Mouse (Mus musculus): ENCODE measurements around the gene Fgf2. TPM values are rescaled to one million over a fixed set of nuclear protein-coding genes. Genes with fewer than 3 reads are reported as not detected.
A peak's percentile ranks its signal among the peaks of the same experiment; 100 is the strongest.

Gene Fgf2
- polyA plus RNA-seq, 1 experiment from 2014 or later: 1.1 TPM

GRCm38 (mm10) chr3:37365144-37365543, 17.0 kb downstream of the Fgf2 start:
- Histone ChIP-seq H3K9me3 (replicated peaks) (no peaks in the 10 kb centered on the region), H3K4me3 (replicated peaks) (no peak overlapping the region), H3K36me3 (no peaks in the 10 kb centered on the region), H3K4me2 (no peak overlapping the region), H3K9ac (replicated peaks) (no peak overlapping the region), H3K27me3 (replicated peaks) (no peaks in the 10 kb centered on the region), H3K27ac (replicated peaks) (no peak overlapping the region), H3K4me1 (no peaks in the 10 kb centered on the region)
- ATAC-seq (ENCODE audit: low FRiP score): no peak
- 90% methylated on average over 4 of the region's 4 CpGs for WGBS

DNA sequence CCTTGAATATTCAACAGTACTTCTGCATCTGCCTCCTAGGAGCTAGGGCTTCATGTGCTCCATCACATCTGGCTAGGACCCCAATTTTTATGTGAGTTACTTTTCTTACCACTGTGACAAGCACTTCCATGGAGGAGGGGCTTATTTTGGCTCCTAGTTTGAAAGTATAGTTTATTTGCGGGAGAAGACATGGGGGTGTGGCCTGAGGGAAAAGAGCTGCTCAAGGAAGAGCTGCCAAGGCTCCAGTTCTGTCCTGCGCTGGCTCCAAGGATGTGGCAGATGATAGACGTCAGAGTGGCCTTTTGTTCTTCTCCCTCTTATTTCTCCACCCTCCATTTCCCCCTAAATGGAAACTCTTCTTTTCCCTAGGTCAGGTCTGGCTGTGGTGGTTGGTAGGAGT, 17.8 kb downstream of the Fgf2 start:
- H3K36me3 ChIP-seq: no peaks in the 10 kb centered on the region

DNA sequence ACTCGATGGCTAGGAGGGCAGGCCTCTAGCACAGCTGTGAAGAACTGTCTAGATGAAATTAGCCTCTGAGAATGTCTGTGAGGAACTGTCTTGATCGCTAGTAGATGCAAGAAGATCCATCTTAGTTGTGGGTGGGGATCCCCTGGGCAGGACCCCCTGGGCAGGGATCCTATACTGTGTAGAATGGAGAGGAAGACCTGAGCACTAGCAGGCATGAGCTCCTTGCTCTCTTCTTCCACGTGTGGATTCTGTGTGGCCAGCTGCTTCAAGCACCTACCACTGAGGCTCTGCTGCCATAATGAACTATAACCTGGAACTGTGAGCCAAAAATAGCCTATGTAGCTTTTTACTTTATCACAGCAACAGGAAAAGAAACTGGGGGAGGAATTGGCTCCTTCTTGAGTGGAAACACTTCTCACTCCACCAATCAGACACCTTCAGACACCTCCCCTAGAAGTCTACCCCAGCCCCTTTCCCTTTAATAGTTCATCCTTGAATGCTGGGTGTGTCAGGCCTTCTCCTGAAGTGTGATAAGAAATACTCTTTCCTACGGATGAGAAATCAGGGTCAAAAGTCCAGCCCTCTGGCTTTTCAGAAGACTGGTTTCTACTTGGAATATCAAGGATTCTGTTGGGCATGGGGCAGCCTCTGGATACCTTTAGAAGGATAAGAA, 18.4 kb downstream of the Fgf2 start:
- Histone ChIP-seq H3K4me2 (no peak overlapping the region), H3K36me3 (no peaks in the 10 kb centered on the region), H3K4me3 (replicated peaks) (no peak overlapping the region), H3K4me1 (no peaks in the 10 kb centered on the region), H3K27ac (replicated peaks) (no peak overlapping the region), H3K9me3 (replicated peaks) (no peaks in the 10 kb centered on the region), H3K9ac (replicated peaks) (no peak overlapping the region), H3K27me3 (replicated peaks) (no peaks in the 10 kb centered on the region)
- no peak for ATAC-seq (ENCODE audit: low FRiP score)
- 79% methylated on average over 4 of the region's 4 CpGs for WGBS

More for the DNA sequence above, 17.8 kb downstream of the Fgf2 start:
- H3K9me3 ChIP-seq (replicated peaks): no peaks in the 10 kb centered on the region
- 63% methylated on average over 3 of the region's 3 CpGs for WGBS
- no peak overlapping the region for H3K27ac ChIP-seq (replicated peaks)
- H3K9ac ChIP-seq (replicated peaks): no peak overlapping the region
- H3K4me3 ChIP-seq (replicated peaks): no peak overlapping the region
- no peaks in the 10 kb centered on the region for H3K27me3 ChIP-seq (replicated peaks)
- no peaks in the 10 kb centered on the region for H3K4me1 ChIP-seq
- ATAC-seq (ENCODE audit: low FRiP score): no peak
- no peak overlapping the region for H3K4me2 ChIP-seq

- Histone ChIP-seq H3K4me1 (no peaks in the 10 kb centered on the region), H3K36me3 (no peaks in the 10 kb centered on the region), H3K27me3 (replicated peaks) (no peaks in the 10 kb centered on the region), H3K4me2 (no peak overlapping the region), H3K4me3 (replicated peaks) (no peak overlapping the region), H3K27ac (replicated peaks) (no peak overlapping the region), H3K9me3 (replicated peaks) (no peaks in the 10 kb centered on the region), H3K9ac (replicated peaks) (no peak overlapping the region)
- no peak for ATAC-seq (ENCODE audit: low FRiP score)
- WGBS: 73% methylated on average over 4 of the region's 4 CpGs
Measured at GRCm38 (mm10) chr3:37370407-37370806, 22.3 kb downstream of the Fgf2 start.

- Histone ChIP-seq H3K9ac (replicated peaks) (no peak overlapping the region), H3K36me3 (no peaks in the 10 kb centered on the region), H3K4me2 (no peak overlapping the region), H3K9me3 (replicated peaks) (no peaks in the 10 kb centered on the region), H3K4me1 (no peaks in the 10 kb centered on the region), H3K27me3 (replicated peaks) (no peaks in the 10 kb centered on the region), H3K4me3 (replicated peaks) (no peak overlapping the region), H3K27ac (replicated peaks) (no peak overlapping the region)
- ATAC-seq (ENCODE audit: low FRiP score): no peak
- WGBS: 92% methylated on average over 11 of the region's 11 CpGs
Measured at GRCm38 (mm10) chr3:37373712-37374111, 25.6 kb downstream of the Fgf2 start.

DNA sequence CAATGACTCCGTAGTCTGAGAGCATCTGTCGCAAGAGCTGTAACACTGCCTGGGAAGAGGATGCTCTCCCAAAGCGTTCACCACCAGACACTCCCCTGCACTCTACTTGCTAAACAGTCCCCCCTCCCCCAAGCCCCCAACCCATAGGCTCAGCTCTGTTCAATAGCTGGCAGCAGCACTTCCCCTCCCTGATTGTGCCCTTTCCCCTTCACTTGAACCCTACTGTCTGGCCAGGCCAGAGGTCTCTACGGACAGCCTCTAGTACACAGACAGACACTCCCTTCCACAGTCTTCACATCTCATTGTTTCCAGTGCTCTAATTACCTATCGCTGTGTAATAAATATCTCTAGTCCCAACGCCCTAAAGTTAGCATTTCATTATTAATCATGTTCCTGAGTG, 29.8 kb downstream of the Fgf2 start:
- Histone ChIP-seq H3K27ac (replicated peaks) (no peak overlapping the region), H3K4me2 (no peak overlapping the region), H3K4me1 (no peaks in the 10 kb centered on the region), H3K27me3 (replicated peaks) (no peaks in the 10 kb centered on the region), H3K9ac (replicated peaks) (no peak overlapping the region), H3K9me3 (replicated peaks) (no peaks in the 10 kb centered on the region), H3K4me3 (replicated peaks) (no peak overlapping the region), H3K36me3 (no peaks in the 10 kb centered on the region)
- no peak for ATAC-seq (ENCODE audit: low FRiP score)
- 48% methylated on average over 6 of the region's 6 CpGs for WGBS

GRCm38 (mm10) chr3:37378412-37378811, 30.3 kb downstream of the Fgf2 start:
- ATAC-seq (ENCODE audit: low FRiP score): no peak
- 69% methylated on average over 6 of the region's 6 CpGs for WGBS

GRCm38 (mm10) chr3:37379201-37379600, 31.1 kb downstream of the Fgf2 start:
- no peak for ATAC-seq (ENCODE audit: low FRiP score)
- H3K4me1 ChIP-seq: no peaks in the 10 kb centered on the region

More at GRCm38 (mm10) chr3:37378412-37378811, 30.3 kb downstream of the Fgf2 start:
- Histone ChIP-seq H3K27ac (replicated peaks) (no peak overlapping the region), H3K4me3 (replicated peaks) (no peak overlapping the region), H3K9me3 (replicated peaks) (no peaks in the 10 kb centered on the region), H3K9ac (replicated peaks) (no peak overlapping the region), H3K27me3 (replicated peaks) (no peaks in the 10 kb centered on the region), H3K4me2 (no peak overlapping the region), H3K4me1 (no peaks in the 10 kb centered on the region), H3K36me3 (no peaks in the 10 kb centered on the region)

GRCm38 (mm10) chr3:37379930-37380881, 32.1 kb downstream of the Fgf2 start:
- WGBS: 72% methylated on average over 18 of the region's 18 CpGs
- Histone ChIP-seq H3K4me1 (no peaks in the 10 kb centered on the region), H3K9ac (replicated peaks) (no peak overlapping the region), H3K4me3 (replicated peaks) (no peak overlapping the region), H3K27ac (replicated peaks) (peak overlapping the region; percentile 56; the same call in 1 of the 2 replicates), H3K36me3 (no peaks in the 10 kb centered on the region), H3K4me2 (no peak overlapping the region), H3K9me3 (replicated peaks) (no peaks in the 10 kb centered on the region), H3K27me3 (replicated peaks) (no peaks in the 10 kb centered on the region)
- ATAC-seq (ENCODE audit: low FRiP score): peak; percentile 26; the same call in 1 of the 2 replicates

More at GRCm38 (mm10) chr3:37379201-37379600, 31.1 kb downstream of the Fgf2 start:
- Histone ChIP-seq H3K27me3 (replicated peaks) (no peaks in the 10 kb centered on the region), H3K9me3 (replicated peaks) (no peaks in the 10 kb centered on the region), H3K4me2 (no peak overlapping the region), H3K4me3 (replicated peaks) (no peak overlapping the region), H3K27ac (replicated peaks) (no peak overlapping the region), H3K9ac (replicated peaks) (no peak overlapping the region), H3K36me3 (no peaks in the 10 kb centered on the region)
- 85% methylated on average over 14 of the region's 14 CpGs for WGBS

GRCm38 (mm10) chr3:37381457-37381856, 33.3 kb downstream of the Fgf2 start:
- no peak for ATAC-seq (ENCODE audit: low FRiP score)
- H3K27me3 ChIP-seq (replicated peaks): no peaks in the 10 kb centered on the region
- H3K4me2 ChIP-seq: no peak overlapping the region
- H3K27ac ChIP-seq (replicated peaks): no peak overlapping the region
- H3K9me3 ChIP-seq (replicated peaks): no peaks in the 10 kb centered on the region
- H3K9ac ChIP-seq (replicated peaks): no peak overlapping the region
- H3K36me3 ChIP-seq: no peaks in the 10 kb centered on the region
- WGBS: 60% methylated on average over 6 of the region's 6 CpGs
- no peak overlapping the region for H3K4me3 ChIP-seq (replicated peaks)
- H3K4me1 ChIP-seq: no peaks in the 10 kb centered on the region

GRCm38 (mm10) chr3:37383096-37383765, 35.1 kb downstream of the Fgf2 start:
- Histone ChIP-seq H3K27ac (replicated peaks) (no peak overlapping the region), H3K9me3 (replicated peaks) (no peaks in the 10 kb centered on the region), H3K4me2 (no peak overlapping the region), H3K4me3 (replicated peaks) (no peak overlapping the region), H3K27me3 (replicated peaks) (no peaks in the 10 kb centered on the region), H3K9ac (replicated peaks) (no peak overlapping the region), H3K36me3 (no peaks in the 10 kb centered on the region), H3K4me1 (no peaks in the 10 kb centered on the region)
- 77% methylated on average over 6 of the region's 6 CpGs for WGBS
- no peak for ATAC-seq (ENCODE audit: low FRiP score)

Data from neural tube, embryonic 15.5 days (tissue).